Mouse (Mus musculus) testis, adult 2 months (tissue): ENCODE measurements around the gene Myocos.

Source experiments
- CTCF ChIP-seq: fragments of 200-500 bp; IDR thresholded peaks from 2 replicates; pipeline ENCODE4 v1.5.1; 2012; ENCODE audit warnings: low read depth, mild to moderate bottlenecking, inconsistent platforms, low read length, moderate library complexity; ENCODE audit not compliant: control insufficient read depth, insufficient read depth, insufficient replicate concordance
- POLR2A ChIP-seq: fragments of 200-500 bp; IDR thresholded peaks from 2 replicates; pipeline ENCODE4 v1.6.1; 2012; ENCODE audit warnings: low read depth, mild to moderate bottlenecking, inconsistent platforms, low read length, moderate library complexity; ENCODE audit not compliant: control insufficient read depth

DNA sequence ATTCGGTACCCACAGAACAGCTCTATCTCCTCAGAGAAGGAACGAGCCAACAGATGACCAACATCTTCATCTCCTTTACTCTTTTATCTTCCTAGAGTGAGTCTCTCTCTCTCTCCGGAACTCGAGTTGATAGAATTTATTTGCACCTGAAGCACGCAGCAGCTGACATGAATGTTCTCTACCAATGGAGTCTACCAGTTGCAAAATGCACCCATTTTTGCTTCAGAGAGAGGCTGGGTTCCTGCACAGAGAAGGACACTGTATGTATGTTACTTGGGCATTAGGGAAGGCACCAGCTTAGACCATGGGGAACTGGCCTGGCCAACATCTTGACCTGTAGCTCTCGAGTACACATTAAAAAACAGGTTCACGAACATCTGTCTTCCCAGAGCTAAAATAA, at the start of gene Myocos:
- no peak for TF ChIP-seq POLR2A
- no peak for TF ChIP-seq CTCF
